In the genomic region with DNA sequence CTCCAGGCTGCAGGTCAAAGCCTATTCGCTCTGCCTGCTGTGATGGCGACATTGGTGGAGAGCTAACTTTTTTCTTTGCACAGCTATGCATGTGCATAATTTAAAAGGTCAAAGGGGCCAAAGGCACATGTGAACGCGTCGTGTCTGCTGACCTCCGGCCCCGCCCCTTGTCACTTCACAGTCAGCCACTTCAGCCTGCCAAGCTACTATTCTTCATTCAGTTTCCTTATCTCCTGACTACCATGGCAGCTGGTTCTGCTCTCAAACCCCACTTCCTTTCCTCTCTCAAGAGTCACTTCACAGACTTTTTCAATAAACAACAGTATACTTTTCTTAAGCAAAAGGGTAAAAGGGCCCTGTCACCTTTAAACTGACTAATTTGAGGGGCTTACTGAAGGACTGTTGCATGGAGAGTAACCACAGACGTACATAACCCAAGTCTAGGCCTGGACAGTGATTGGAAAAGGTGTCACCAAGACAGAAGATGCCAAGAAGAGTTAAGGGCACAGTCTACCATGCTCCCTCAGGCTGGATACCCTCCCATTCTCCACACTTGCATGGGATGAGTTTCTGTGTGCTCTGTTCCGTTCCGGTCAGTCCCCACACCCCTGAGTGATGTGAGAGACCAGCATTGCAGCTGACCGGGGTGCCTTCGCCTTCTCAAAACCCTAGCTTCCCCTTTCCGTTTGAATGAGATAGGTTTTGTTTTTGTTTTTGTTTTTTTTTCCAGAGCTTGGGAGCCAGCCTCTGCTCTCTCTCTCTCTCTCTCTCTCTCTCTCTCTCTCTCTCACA, we compare ENCODE assay signal across 8 mouse cellular contexts. TPM values are rescaled to one million over a fixed set of nuclear protein-coding genes. Genes with fewer than 3 reads are reported as not detected.
A peak's percentile ranks its signal among the peaks of the same experiment; 100 is the strongest.
DNase-seq lines count a peak whose midpoint lies in the region; ATAC-seq and TF ChIP-seq lines count a peak whose summit lies in the region.

No protein-coding gene starts in this region.

- H3K4me3 ChIP-seq in G1E (ENCODE audit: low read depth, low read length), result no peak overlapping the region; the same call in 1 of the 2 replicates
- H3K4me3 ChIP-seq in forebrain, postnatal 0 days (ENCODE audit: low read depth, low read length), result no peak overlapping the region

- no peak overlapping the region for H3K27ac ChIP-seq in forebrain, postnatal 0 days (ENCODE audit: low read depth, low read length)

- DNase-seq in 416B (ENCODE audit: low read depth), result peak; percentile 86
- no peak for DNase-seq in G1E (ENCODE audit: low spot score)
- peak; percentile 69 for DNase-seq in induced T-regulatory cell, adult 2 months (ENCODE audit: low read depth)
- peak; percentile 70 for DNase-seq in lung, postnatal 25 days (ENCODE audit: low spot score)
- DNase-seq in forebrain, postnatal 0 days, result no peak
- no peak for DNase-seq in layer of hippocampus, postnatal 25 days (ENCODE audit: extremely low spot score in 1 of 2, low spot score in 1 of 2)
- no peak for DNase-seq in retina, embryonic 14.5 days (ENCODE audit: low spot score)
- DNase-seq in left cerebral cortex, adult 8-10 months (ENCODE audit: low spot score in 2 of 2), result no peak

- peaks cover 39% of the 10 kb centered on the region for H3K4me1 ChIP-seq in G1E (ENCODE audit: insufficient read depth, low read depth, low read length)
- no peaks in the 10 kb centered on the region for H3K4me1 ChIP-seq in forebrain, postnatal 0 days (ENCODE audit: insufficient read depth)

- H3K36me3 ChIP-seq in G1E (replicated peaks), result peaks cover 3% of the 10 kb centered on the region
- no peaks in the 10 kb centered on the region for H3K36me3 ChIP-seq in forebrain, postnatal 0 days (ENCODE audit: insufficient read depth)

- ATAC-seq in G1E (ENCODE audit: extremely low read depth, insufficient number of reproducible peaks, low FRiP score, poor library complexity, severe bottlenecking), result peak; percentile 45
- ATAC-seq in forebrain, postnatal 0 days, result no peak

- H3K4me2 ChIP-seq in forebrain, postnatal 0 days (ENCODE audit: low read depth), result no peak overlapping the region

- H3K27me3 ChIP-seq in G1E (ENCODE audit: insufficient read depth, low read length), result no peaks in the 10 kb centered on the region
- no peaks in the 10 kb centered on the region for H3K27me3 ChIP-seq in forebrain, postnatal 0 days (ENCODE audit: insufficient read depth, low read length)

- no peak for TF ChIP-seq CTCF in G1E (IDR thresholded peaks at IDR 0.05; ENCODE audit: low read depth, low read length)
- TF ChIP-seq CTCF in forebrain, postnatal 0 days (IDR thresholded peaks at IDR 0.05; ENCODE audit: low read depth), result no peak

- H3K9ac ChIP-seq in forebrain, postnatal 0 days, result no peak overlapping the region

- H3K9me3 ChIP-seq in G1E (replicated peaks), result no peaks in the 10 kb centered on the region
- no peaks in the 10 kb centered on the region for H3K9me3 ChIP-seq in forebrain, postnatal 0 days (ENCODE audit: low read length)

- WGBS in forebrain, postnatal 0 days, result 78% methylated on average over 13 of the region's 13 CpGs

RNA-seq across cellular contexts. Expression of gene Ldha, which starts 10.3 kb away (rescaled TPM):
- total RNA-seq in G1E (2014; fragmentation: Nextera tagmentation) (2,069 and 2,225 TPM in 2 replicates), G1E (2017) (1,859 and 1,927 TPM in 2 replicates)
- 2,214 and 2,274 TPM in 2 replicates for polyA plus RNA-seq in G1E (2012)
- total RNA-seq in forebrain, postnatal 0 days (2014; rRNA removed), result 373 and 414 TPM in 2 replicates
- 753 and 790 TPM in 2 replicates for polyA plus RNA-seq in forebrain, postnatal 0 days (2015; fragmentation: Nextera tagmentation; extraction: Ambion mirVana)
- total RNA-seq in layer of hippocampus, postnatal 25 days (2021), result 100 to 1,000 TPM; 303 to 347 TPM
- total RNA-seq in left cerebral cortex, adult 8-10 months (2022), result 100 to 1,000 TPM; 313 to 352 (median 334) TPM

RNA-seq across cellular contexts. Expression of gene Ldhc, which starts 30.0 kb away (rescaled TPM):
- total RNA-seq in G1E (2014; fragmentation: Nextera tagmentation), result not detected in 2 replicates
- total RNA-seq in G1E (2017), result not detected in 2 replicates
- not detected in 2 replicates for polyA plus RNA-seq in G1E (2012)
- total RNA-seq in forebrain, postnatal 0 days (2014; rRNA removed), result not detected in 2 replicates
- polyA plus RNA-seq in forebrain, postnatal 0 days (2015; fragmentation: Nextera tagmentation; extraction: Ambion mirVana), result not detected in 2 replicates
- total RNA-seq in layer of hippocampus, postnatal 25 days (2021), result not detected
- not detected for total RNA-seq in left cerebral cortex, adult 8-10 months (2022)

RNA-seq across cellular contexts. Expression of gene Gtf2h1, which starts 35.1 kb away (rescaled TPM):
- total RNA-seq in G1E (2014; fragmentation: Nextera tagmentation) (189 and 225 TPM in 2 replicates), G1E (2017) (275 and 302 TPM in 2 replicates)
- 101 and 108 TPM in 2 replicates for polyA plus RNA-seq in G1E (2012)
- total RNA-seq in forebrain, postnatal 0 days (2014; rRNA removed), result 58.2 and 60.1 TPM in 2 replicates
- polyA plus RNA-seq in forebrain, postnatal 0 days (2015; fragmentation: Nextera tagmentation; extraction: Ambion mirVana), result 39.0 and 42.1 TPM in 2 replicates
- 10 to 100 TPM; 38.8 to 39.9 TPM for total RNA-seq in layer of hippocampus, postnatal 25 days (2021)
- 10 to 100 TPM; 35.7 to 41.7 (median 37.8) TPM for total RNA-seq in left cerebral cortex, adult 8-10 months (2022)

RNA-seq across cellular contexts. Expression of gene Hps5, which starts 35.1 kb away (rescaled TPM):
- 20.4 and 30.4 TPM in 2 replicates for total RNA-seq in G1E (2014; fragmentation: Nextera tagmentation)
- 34.9 and 40.4 TPM in 2 replicates for total RNA-seq in G1E (2017)
- polyA plus RNA-seq in G1E (2012), result 2.1 and 2.7 TPM in 2 replicates
- total RNA-seq in forebrain, postnatal 0 days (2014; rRNA removed), result 17.1 and 24.5 TPM in 2 replicates
- polyA plus RNA-seq in forebrain, postnatal 0 days (2015; fragmentation: Nextera tagmentation; extraction: Ambion mirVana), result 5.6 and 6.9 TPM in 2 replicates
- 10 to 100 TPM; 12.2 to 18.4 TPM for total RNA-seq in layer of hippocampus, postnatal 25 days (2021)
- total RNA-seq in left cerebral cortex, adult 8-10 months (2022), result 10 to 100 TPM; 13.8 to 19.3 (median 16.5) TPM

Comparison
In these comparisons a context has a peak if more than half of its experiments do, and no peak if none do; other contexts are left out.
1. DNase-seq: peak in 416B (single experiment), induced T-regulatory cell, adult 2 months (single experiment) and lung, postnatal 25 days (single experiment); none in G1E (single experiment), forebrain, postnatal 0 days (single experiment), layer of hippocampus, postnatal 25 days (0 of 2), retina, embryonic 14.5 days (single experiment) and left cerebral cortex, adult 8-10 months (0 of 2).